Mouse (Mus musculus) kidney, embryonic 16.5 days (tissue): ENCODE results near the gene Trh. TPM values are rescaled to one million over a fixed set of nuclear protein-coding genes. Genes with fewer than 3 reads are reported as not detected.

Experiments used
- polyA plus RNA-seq: library from polyadenylated mRNA; unstranded; fragments of >200 nt; fragmentation: Nextera tagmentation; extraction: Ambion mirVana; gene quantifications from 2 replicates; pipeline ENCODE4 v1.2.1, GENCODE M21; 2015

Trh gene
- polyA plus RNA-seq, 1 experiment from 2014 or later = 7.2 TPM

Other genes with a start within 250 kb of the Trh start
- gene Nr2c2, start 153.3 kb downstream of the Trh start, polyA plus RNA-seq = 12.6 and 16.5 TPM in 2 replicates
- 94.4 and 96.4 TPM in 2 replicates for gene Mrps25, start 60.6 kb downstream of the Trh start, polyA plus RNA-seq
- 25.2 and 25.3 TPM in 2 replicates for gene Rbsn, start 29.7 kb downstream of the Trh start, polyA plus RNA-seq